Mouse (Mus musculus) layer of hippocampus, adult 11-12 months (tissue): ENCODE data around the gene Wdr24.

Experiments
- DNase-seq: peaks from one replicate; pipeline ENCODE4 v3.0.0; 2022; ENCODE audit warnings: low spot score

Wdr24 gene

DNA sequence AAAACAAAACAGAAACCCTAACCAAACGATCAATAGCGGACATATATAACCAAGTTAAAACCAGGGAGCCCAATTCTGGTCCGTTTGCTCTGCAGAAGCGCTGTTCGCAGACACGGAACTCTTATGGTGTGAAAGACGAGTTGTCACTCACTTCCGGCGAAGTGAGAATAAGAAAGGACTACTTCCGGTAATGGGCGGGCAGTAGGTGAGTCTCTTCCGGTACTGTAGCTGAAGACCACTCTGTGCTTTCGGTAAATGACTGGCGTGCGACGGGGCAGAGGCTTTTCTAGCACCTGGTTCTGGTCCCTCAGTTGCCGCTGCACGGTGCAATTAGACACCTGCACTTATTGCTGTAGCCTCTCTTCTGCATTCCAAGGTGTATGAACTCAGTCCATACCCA, at the start of gene Wdr24:
Gene Wdr24 (plus strand): TSS at position 176 of the 400 bp plus-strand sequence.
- DNase-seq, result peak; percentile 86

DNA sequence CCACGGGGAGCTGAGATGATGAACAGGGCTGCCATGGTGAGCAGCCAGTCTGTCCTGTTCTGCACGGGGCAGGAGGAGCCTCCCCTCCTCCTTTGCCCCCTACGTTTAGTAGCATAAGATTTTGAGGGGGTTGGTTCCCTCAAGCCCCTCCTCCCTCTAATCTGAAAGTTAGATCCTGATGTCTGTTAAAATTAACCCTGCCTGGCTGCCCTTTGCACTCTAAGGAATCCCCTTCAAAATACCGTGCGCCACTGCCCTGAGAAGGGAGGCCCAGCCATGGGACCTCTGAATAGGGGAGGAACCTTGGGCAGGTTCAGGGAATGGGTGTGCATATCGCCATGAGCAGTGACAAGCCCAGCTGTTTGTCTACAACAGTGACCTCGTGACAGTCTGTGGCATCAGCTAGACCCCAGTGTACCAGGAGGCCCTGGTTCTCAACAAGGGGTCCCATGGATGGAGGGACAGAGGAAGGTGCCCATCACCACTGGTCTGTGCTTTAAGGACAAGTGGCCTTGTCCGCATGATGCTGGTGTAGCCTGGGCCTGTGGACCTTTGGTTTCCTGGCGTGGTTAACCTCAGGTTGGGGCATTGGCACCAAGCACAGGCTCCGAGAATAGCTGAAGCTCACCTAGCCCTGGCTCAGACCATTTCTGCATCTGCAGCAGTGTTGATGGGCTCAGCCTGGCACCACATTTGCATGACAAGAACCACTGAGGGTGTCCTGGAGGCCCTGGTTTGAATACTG, 47.9 kb upstream of the Wdr24 start:
- no peak for DNase-seq

DNA sequence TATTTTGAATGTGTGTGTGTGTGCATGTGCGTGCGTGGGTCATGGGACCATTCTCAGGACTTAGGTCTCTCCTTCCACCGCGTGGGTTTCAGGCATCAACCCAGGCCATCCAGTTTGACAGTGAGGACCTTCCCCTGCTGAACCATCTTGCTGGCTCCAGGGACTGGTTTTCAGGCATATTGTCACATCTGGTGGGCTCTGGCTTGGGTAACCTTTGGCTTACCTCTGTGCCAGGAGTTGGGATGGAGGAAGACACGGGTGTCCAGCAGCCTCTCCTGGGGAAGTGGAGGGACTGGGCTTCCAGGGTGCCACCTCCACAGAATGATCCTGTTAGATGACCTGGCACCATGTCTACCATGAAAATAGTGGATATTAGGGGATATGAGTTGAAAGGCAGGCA, 45.5 kb upstream of the Wdr24 start:
- no peak for DNase-seq

DNA sequence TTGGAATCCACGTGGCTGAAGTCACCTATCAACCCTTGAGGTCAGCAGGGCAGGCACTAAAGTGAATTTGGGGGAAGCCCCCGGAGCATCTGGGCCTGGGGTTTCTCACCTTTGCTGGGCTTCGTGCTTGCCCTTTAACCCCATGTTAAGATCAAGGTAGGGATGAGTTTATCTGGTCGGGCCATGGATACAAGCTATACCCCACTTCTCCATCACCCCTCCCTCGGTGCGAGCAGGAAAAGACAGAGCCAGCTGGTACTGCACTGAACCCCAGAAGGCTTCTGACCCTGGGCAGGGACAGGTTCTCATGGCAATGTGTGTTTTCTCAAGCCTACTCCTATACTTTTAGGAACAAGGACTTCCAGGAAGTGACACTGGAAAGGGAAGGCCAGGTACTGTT, 42.1 kb upstream of the Wdr24 start:
- DNase-seq, result no peak

DNA sequence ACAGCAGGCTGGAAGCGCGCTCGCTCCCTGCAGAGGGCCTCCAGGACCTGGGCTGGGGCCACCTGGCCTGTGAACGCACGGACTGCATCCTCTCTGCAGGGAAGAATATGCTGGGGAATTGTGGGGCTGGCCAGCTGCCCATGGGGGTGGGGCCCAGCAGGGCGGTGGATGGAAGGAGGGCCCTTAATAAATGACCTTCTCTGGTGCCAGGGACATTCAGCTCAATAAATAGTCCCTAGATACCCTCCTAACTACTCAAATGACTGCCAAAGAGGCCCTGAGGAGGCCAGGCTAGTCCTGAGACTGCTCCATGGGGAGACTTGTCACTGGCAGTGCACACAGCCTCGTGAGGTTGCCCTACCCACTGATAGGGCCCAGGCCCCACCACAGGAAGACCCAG, 40.3 kb upstream of the Wdr24 start:
- no peak for DNase-seq

DNA sequence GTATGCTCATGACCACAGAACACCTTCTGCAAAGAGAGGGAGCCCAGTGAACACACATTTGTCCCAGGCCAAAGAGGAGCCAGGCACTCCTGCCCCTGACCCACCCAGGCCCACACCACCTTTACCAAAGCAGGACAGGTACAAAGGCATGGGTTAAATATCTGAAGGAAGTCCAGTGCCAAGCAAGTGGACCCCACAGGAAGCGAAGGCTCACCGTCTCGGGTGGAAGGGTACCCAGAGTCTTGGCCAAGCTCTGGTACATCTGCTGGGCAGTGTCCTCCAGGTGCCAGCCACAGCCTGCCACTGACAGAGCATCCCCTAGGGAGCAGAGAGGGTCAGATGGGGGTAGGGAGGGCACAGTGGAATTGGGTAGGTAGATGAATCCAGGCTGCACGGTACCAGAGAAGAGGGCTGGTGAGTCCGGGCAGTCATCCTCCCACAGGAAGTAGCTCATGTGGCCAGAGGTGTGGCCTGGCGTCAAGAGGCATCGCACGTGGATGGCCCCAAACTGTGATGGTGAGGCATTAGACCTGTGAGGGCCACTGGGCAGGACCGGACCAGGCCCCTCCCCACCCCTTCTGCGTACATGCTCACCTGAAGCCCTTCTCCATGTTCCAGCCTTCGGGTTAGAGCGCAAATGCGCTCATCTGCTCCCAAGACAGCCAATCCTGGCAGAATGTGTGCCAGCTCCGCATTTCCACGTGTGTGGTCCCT, 39.4 kb upstream of the Wdr24 start:
- DNase-seq, result no peak

DNA sequence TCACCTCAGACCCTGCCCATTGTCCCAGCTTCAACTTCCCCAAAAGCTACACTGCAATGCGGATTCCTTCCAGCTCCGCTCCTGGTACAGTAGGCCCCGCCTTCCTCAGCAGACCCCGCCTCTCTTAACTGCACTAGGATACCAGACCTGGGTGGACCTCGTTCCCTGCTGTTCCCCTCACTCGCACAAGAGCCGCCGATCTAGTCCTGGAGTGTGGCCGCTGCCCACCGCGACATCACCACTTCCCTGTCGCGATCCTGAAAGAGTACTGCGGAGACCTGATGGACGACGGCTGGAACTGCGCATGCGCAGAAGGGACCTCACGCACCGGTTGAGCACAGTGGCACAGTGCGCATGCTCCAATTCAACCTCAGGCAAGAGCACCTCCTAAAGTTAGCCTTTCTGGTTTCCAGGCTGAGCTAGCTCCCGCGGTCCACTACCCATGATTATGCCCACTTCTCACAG, 38.1 kb upstream of the Wdr24 start, which contains the start of gene Haghl:
Gene Haghl (minus strand): TSS at position 393 of the 465 bp plus-strand sequence.
- DNase-seq, result peak; percentile 98

DNA sequence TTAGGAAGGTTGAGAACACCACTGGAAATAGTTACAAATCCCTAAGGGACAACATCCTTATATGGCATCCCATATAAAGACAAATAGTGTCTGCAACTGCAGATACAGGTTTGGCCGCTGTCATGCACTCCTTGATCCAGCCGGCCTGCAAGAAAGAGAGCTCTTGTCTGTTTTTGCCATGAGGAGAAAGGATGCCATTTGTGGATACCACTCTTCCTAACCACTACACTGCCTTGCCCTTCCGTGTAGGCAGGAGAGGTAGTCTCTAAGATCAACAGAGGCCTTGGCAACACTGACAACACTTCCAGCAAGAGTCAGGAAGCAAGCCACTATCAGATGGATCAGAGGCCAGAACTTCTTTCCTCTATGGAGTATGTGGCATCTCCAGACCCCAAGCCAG, 37.1 kb upstream of the Wdr24 start, which contains the start of gene Ccdc78:
Gene Ccdc78 (plus strand): TSS at position 301 of the 400 bp plus-strand sequence.
- no peak for DNase-seq

DNA sequence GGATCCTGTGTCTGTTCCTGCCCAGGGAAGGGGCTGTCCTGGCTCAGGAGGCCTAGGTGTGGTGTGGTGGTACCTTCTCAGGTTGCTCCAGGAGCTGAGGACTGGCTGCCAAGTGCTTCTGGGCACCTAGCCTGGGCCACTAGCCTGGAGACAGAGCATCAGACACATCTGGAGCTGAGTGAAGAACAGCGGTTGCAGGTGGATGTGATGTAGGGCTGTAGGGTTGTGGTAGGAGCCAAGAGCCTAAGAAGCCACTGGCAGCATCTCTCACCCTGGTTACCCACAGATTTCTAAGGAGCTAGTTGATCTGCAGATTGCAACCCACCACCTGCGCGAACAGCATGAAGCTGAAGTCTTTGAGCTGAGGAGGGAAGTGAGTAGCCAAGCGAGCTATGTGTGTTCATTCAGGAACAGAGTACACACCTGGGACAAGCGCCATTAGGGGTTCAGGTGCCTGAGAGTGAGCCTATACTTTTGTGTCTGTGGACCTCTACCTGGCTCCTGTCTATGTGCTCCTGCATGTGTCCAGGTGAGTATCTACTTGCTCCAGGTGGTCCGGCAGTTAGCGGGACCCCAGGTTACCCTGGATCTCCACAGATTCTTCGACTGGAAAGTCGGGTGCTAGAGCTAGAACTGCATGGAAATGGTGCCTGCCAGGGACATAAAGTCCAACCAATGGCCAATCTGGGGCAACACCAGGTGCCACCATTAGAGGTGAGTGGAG, 36.5 kb upstream of the Wdr24 start:
- no peak for DNase-seq

DNA sequence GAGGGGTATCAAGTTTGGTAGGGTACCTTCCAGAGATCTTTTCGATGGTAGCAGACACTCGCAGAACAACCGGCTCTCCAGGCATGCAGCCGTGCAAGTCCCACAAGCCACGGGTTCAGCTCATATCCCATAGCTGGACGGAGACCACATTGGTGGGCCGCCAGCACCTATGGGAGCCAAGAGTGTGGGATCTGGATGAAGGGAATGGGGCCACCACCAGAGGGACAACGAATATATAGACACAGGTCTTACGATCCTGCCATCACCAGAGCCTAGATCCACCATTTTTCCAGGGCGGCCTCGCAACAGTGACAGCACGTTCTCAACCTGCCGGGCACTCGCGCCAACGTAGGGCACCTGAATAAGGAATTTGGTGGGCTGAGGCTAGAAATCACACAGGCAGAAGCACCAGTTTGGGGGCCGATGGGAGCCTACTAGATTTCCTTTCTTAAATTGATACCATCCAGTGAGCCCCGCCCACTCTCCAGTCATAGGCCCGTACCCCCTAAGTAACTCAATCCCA, 32.0 kb upstream of the Wdr24 start:
- DNase-seq, result no peak

DNA sequence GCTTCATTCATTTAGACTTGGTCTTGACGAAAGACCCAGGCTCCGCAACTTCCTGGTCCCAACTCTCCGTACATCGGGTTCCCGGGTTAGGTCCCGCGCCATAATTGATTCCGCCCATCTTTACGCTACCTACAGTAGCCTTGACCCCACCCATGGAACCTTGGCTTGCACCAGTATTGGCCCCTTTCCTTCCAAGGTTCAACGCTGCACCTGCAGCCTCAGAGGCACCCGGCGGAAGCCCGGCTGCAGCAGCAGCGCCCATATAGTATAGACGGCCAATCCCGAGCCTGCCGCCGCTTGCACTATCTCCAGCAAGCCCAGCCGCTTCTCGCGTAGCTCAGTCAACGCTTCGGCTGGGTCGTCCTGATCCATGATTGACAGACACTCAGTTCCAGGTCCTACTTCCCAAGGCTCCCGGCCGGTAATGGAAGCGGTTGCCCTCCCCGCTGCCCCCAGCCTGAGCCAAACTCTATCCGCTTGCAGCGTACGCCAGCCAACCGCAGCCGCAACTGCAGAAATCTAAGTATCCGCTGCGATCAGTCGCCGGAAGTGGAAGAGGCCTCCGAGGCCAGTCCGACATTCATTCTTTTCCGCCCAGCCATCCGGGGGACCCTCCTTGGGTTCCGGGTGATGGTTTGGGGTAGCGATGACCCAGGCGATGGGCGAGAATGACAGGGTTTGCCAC, 31.4 kb upstream of the Wdr24 start:
- DNase-seq, result peak; percentile 86

DNA sequence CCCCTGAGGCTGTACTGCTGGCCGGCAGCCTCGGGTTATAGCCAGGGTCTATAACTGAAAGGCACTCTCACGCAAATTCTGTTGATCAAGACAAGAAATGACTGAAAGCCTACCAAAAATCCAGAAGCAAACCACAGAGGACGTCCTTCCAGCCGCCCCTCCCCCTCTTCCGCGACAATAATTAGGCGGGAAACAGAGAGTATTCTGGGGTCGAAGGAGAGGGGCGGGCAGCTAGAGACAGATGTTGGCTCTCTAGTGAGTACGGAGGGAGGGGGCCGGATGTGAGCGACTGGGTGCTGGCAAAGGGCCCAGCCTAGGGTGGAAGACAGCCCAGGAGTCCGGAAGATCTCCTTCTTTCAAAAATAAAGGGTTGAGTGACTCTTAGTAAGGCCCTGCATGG, 30.8 kb upstream of the Wdr24 start, which contains the start of gene Fam173a:
Gene Fam173a (minus strand): TSS at position 287 of the 400 bp plus-strand sequence.
- peak; percentile 73 for DNase-seq

DNA sequence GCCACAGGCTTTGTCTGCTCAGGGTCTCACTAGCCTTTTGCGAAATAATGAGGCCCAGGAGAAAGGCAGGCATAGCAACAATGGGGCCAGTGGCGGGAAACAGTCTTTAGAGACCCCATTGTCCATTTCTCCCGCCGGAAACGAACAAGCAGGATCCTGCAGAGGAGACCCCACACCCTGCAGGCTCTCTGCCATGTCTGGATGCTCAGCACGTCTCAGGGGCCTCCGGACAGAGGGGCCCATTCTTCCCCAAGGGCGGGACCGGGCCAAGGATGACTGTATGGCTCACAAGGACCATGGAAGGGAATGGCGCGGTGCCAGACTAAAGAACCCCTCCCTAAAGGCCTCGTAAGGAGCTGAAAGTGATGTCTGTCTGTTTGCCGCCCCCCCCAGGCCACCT, 29.2 kb upstream of the Wdr24 start:
- DNase-seq, result no peak

DNA sequence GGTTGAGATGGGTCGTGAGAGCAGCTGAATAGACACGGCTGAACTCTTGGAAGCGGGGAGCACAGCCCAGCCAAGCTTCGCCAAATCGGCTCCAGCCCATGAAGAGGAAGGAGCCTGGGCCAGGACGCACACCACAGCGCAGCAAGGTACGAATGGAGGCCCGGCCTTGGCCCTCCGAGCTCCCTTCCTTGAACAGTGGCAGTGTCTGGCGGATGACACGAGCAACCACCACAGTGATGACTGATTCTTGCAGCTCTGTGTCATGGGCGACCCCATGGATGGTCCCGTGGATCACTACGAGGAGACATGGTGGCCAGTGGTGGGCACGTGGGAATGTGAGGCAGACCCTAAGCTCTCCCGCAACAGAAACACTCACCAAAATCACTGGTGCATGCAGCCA, 28.4 kb upstream of the Wdr24 start:
- DNase-seq, result no peak

DNA sequence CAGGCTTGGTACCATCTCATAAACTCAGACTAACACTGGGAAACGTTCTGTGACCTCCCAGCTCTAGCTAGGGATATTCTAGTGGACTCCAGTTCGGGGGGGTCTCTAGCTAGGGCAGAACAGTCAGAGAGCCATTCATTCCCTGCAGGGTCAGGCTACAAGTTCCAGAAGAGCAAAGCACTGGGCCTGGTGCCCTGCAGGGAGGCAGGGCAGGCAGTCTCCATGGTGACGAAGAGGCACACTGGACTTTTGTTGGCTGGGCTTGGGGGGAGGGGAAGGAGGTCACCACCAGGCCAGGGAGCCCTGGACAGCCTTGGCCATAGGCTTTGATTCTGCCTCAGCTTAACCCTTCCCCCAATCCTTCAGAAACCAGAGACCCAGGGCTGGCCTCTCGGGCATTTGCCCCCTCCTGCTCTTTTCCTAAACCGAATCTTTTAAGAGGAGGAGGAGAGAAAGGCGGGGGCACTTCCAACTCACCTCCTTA, 27.8 kb upstream of the Wdr24 start, which contains the start of gene AC134908.4:
Gene AC134908.4 (minus strand): TSS at position 51 of the 484 bp plus-strand sequence.
- peak; percentile 82 for DNase-seq

DNA sequence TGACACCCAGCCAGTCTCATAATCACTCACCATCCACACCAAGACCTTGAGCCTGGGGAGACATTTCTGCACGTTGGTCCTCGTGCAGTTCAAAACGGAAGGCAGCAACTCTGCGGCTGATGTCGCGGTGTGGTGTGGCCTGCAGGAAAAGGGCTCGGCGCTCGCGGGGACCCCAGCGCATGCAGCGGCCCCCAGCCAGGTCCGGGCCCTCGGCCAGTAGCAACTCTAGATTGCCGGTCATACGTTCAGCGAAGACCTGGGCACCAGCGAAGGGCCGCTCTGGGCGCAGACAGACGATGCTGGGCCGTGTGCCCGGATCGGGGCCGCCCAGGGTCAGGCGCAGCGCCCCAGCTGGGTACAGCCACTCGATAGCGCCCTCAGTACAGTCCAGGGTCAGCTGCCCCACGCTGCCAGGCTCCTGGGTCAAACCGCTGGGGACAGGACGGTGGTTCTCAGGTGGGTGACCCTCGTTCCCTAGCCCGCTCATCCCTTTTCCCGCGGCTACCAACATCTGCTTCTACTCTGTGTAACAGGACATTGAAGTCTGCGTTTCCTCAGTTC, 27.1 kb upstream of the Wdr24 start:
- no peak for DNase-seq

DNA sequence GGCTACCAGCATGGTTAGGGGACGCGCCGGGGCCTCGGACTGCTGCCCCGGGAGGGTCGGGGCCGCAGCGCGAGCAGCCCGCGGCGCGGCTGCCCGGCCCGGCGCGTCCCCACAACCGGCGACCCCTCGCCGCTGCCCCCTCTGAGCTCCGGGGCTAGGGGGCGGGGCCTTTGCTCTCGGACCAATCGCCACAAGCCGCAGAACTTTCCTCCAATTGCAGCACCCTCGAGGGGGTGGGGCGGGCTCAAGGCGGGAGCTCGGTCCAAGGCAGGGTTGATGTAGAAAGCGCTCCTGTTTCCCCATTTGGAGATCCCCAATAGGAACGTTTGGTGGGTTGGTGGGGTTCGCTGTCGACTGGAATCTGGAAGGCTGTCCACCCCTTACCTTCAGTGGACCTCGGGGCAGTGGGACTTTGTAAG, 26.5 kb upstream of the Wdr24 start, which contains the start of gene Metrn:
Gene Metrn (minus strand): TSS at position 186 of the 419 bp plus-strand sequence.
- DNase-seq, result peak; percentile 79

DNA sequence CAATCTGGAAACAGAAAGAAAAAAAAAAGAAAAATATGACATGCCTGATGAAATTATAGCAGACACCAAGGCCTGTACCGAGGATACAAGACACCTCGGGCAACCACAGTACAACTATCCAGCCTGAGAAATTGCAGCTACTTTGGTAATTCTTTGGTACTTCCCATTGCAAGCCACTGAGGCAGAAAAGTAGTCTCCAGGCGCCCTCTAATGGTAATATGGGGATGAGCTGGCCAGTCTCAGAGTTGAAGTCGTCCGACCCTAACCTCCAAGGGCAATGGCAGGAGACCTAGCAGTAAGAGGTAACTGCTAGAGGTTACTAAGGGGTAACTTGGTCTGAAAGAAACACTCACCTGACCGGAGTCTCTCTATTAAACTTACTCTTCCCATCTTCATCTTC, 22.4 kb upstream of the Wdr24 start:
- DNase-seq, result peak; percentile 83

DNA sequence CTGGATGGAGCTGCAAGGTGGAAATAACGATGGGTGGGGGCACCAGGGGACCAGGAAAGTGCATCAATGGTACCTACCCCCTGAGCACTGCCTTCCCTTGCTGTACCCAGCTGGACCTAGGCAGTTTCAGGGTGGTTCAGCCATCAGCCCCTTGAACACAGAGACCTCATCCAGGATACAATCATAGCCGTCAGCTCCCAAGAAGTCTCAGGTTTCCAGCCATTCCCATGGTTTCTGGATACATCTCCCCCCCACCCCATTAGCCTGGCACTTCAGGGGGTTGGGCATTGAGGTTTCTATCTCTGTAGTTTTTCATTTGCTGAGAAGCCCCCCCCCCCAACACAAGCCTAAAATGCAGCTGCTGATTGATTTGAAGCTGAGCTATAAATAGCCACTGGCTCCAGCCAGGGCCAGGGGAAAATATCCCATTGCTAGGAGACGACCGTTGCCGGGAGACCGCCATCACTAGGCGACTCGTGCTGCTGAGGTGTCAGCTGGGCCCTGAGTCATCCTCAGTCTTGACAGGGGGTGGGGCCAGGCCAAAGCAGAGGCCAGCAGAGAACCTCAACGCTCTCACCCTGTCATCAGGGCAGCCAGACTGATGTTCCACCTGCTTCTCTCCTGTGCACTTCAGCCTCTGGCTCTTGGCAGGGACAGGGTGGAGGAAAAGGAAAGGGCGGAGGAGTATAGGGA, 20.5 kb upstream of the Wdr24 start:
- peak; percentile 89 for DNase-seq

DNA sequence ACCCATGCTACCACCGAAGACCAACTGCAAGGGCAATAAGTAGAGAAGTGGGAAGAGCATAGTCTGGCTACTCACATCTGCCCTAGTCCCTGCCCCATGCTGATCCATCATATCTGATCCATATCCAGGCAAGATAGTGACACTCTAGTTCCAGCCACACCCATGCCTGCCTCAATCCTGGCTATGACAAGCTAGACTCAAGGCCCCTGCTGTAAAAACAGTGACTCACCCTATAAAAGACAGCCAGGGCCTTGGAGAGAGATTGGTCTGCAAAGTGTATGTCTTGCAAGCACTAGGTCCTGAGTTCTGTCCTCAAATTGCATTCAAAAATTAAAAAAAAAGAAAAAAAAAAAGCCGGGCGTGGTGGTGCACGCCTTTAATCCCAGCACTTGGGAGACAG, 16.9 kb upstream of the Wdr24 start:
- DNase-seq, result no peak
